Mouse (Mus musculus) intestine, embryonic 16.5 days (tissue): Measurements from ENCODE around the gene E030018B13Rik. TPM values are rescaled to one million over a fixed set of nuclear protein-coding genes. Genes with fewer than 3 reads are reported as not detected.
A peak's percentile ranks its signal among the peaks of the same experiment; 100 is the strongest.

Source experiments
- ATAC-seq: fragments of 200-750 bp; cut with Nextera tagmentation; 2 replicates; pipeline ENCODE4 v1.8.0; 2017; ENCODE audit warnings: moderate TSS enrichment, moderate library complexity
- H3K27ac ChIP-seq: fragments of 300-500 bp; sonication (generic); 2 replicates; pipeline ENCODE4 v1.5.1; 2014; ENCODE audit warnings: mild to moderate bottlenecking, low read length
- H3K27me3 ChIP-seq: fragments of 300-500 bp; sonication (generic); replicated peaks from 2 replicates; pipeline ENCODE4 v1.6.1; 2014; ENCODE audit warnings: low read length, control low read depth, mixed read lengths; ENCODE audit not compliant: control insufficient read depth, insufficient read depth
- H3K36me3 ChIP-seq: fragments of 300-500 bp; sonication (generic); 2 replicates; pipeline ENCODE4 v1.6.1; 2014; ENCODE audit warnings: low read length, control low read depth; ENCODE audit not compliant: control insufficient read depth, insufficient read depth
- H3K4me1 ChIP-seq: fragments of 300-500 bp; sonication (generic); 2 replicates; pipeline ENCODE4 v1.6.1; 2014; ENCODE audit warnings: low read length, control low read depth, mixed read lengths; ENCODE audit not compliant: control insufficient read depth, insufficient read depth
- H3K4me2 ChIP-seq: fragments of 300-500 bp; sonication (generic); 2 replicates; pipeline ENCODE4 v1.6.1; 2014; ENCODE audit warnings: low read depth, low read length, control low read depth
- H3K4me3 ChIP-seq: fragments of 300-500 bp; sonication (generic); 2 replicates; pipeline ENCODE4 v1.5.1; 2014; ENCODE audit warnings: mild to moderate bottlenecking, low read length
- H3K9ac ChIP-seq: fragments of 300-500 bp; sonication (generic); 2 replicates; pipeline ENCODE4 v1.6.1; 2014; ENCODE audit warnings: low read depth, low read length
- H3K9me3 ChIP-seq: fragments of 300-500 bp; sonication (generic); 2 replicates; pipeline ENCODE4 v1.6.1; 2016; ENCODE audit warnings: low read length, control low read depth; ENCODE audit not compliant: control insufficient read depth
- WGBS: fragments of 180-500 bp; shearing (Covaris S2); extraction: QIAGEN DNeasy Blood & Tissue Kit; methylation state at CpG from one replicate; pipeline ENCODE4 v1.1.7; 2014; 5-methylcytosine and 5-hydroxymethylcytosine counted together
- polyA plus RNA-seq: library from polyadenylated mRNA; unstranded; fragments of >200 nt; fragmentation: Nextera tagmentation; extraction: Ambion mirVana; gene quantifications from 2 replicates; pipeline ENCODE4 v1.2.1, GENCODE M21; 2015

The E030018B13Rik gene
- not detected in 2 replicates for polyA plus RNA-seq

DNA sequence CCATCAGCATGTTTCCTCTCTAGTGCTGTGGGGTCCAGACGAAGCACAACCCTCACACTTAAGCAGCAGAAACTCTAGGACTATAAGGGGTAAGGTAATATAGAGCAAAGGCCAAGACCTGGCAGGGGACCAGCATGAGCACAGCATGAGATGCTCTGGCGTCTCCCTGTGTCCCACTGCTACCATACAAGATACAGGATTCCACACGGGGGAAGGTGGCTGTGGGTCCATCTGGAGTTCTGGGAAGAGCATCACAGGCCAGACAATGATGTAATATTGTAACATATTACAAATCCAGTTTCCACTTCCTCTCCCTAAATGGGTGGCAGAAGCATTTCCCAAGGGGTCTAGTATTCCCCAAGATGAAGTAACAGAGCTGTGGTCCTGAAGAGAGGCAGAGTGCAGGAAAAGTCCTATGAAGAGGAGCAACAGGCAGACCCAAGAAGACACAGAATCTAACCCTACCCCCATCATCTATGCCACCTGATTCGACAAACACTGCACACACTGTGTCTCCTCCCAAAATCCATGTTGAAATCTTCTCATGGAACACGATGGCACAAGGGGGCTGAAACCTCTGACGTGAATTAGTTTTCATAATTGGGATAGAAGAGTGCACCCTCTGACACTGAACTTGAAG, at the start of gene E030018B13Rik:
Gene E030018B13Rik, plus strand, starts transcription at position 590 of the 640 bp plus-strand sequence.
- no peak within 1 kb of the TSS for H3K9ac ChIP-seq
- no peaks in the 10 kb centered on the region for H3K27me3 ChIP-seq
- H3K27ac ChIP-seq, result no peak within 1 kb of the TSS
- 87% methylated on average over 6 of the region's 6 CpGs for WGBS
- no peak within 1 kb of the TSS for H3K4me2 ChIP-seq
- H3K4me1 ChIP-seq, result peaks cover 55% of the 10 kb centered on the region
- no peak for ATAC-seq
- no peaks in the 10 kb centered on the region for H3K36me3 ChIP-seq
- H3K9me3 ChIP-seq, result no peaks in the 10 kb centered on the region
- H3K4me3 ChIP-seq, result no peak within 1 kb of the TSS

DNA sequence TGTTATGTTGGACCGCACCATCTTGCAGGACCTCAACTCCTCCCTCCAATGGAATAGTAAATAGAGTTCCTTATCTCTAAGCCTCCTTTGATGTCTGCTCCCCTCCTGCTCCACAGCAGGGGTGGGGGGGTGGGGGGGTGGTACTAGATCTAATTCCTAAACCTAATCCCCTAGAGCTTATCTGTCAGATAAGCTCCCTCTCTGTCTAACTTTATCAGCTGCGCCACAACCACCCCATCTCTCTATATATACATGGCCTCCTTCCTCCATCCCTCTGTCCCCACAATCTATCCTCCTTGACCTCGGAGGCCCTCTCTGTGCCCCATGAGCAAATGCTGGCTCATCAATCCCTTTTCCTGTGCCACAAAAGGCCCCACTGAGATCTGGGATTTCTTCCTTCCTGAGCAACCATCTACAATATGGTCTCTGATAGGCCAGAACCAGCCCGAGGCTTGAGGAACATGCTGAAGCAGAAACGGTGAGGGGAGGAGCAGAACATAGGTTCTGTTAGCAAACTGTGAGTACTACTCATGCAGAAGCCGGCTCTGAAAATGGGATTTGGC, 48.2 kb upstream of the E030018B13Rik start:
- Histone ChIP-seq H3K36me3 (no peaks in the 10 kb centered on the region), H3K4me3 (no peak overlapping the region), H3K9me3 (no peaks in the 10 kb centered on the region), H3K4me1 (no peaks in the 10 kb centered on the region), H3K27ac (no peak overlapping the region), H3K4me2 (no peak overlapping the region), H3K9ac (no peak overlapping the region), H3K27me3 (no peaks in the 10 kb centered on the region)
- ATAC-seq, result no peak
- WGBS, result 47% methylated on average over 6 of the region's 6 CpGs

DNA sequence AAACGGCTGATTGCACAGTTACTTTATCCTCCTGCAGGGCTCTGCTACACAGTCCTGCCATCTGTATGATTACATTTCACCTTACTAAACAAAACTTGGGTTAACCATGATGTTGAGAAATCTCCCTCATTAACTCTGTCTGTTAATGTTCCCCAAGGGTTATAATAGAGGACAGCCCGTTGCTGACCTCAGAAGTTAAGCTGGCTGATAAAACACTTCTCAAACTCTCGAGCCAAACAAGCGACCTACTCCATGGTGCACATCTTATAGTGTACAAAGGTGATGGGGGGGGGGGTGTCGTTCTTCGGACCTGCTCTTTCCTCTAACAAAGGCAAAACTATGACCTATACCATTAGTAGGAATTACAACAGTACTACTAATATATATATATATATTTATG, 45.0 kb upstream of the E030018B13Rik start:
- 67% methylated on average over 6 of the region's 6 CpGs for WGBS
- no peaks in the 10 kb centered on the region for H3K9me3 ChIP-seq
- ATAC-seq, result no peak

DNA sequence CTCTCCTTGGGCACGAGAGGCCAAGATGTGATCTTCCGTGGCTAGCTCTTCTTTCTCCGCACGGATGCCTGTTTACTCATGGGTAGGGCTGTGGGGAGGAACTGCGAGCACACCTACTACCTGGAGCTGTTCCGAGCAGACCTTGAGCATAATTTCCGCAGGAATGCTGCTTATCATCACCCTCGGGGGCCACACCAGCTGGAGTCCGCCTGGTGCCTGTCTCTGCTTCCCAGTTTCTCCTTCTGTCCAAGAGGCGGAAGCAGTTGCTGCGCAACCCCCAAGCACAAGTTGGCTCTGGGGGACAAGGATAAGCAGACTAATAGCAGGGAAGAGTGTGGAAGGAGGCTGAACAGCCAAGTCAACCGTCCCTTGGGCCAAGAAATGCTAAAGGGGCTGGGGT, 42.8 kb upstream of the E030018B13Rik start:
- Histone ChIP-seq H3K4me1 (peaks cover 6% of the 10 kb centered on the region), H3K27me3 (no peaks in the 10 kb centered on the region), H3K27ac (no peak overlapping the region), H3K4me3 (no peak overlapping the region), H3K4me2 (peak overlapping the region; percentile 28), H3K36me3 (no peaks in the 10 kb centered on the region), H3K9ac (no peak overlapping the region), H3K9me3 (no peaks in the 10 kb centered on the region)
- 50% methylated on average over 12 of the region's 12 CpGs for WGBS
- peak; percentile 81 for ATAC-seq

More for the DNA sequence above, 45.0 kb upstream of the E030018B13Rik start:
- peaks cover 6% of the 10 kb centered on the region for H3K4me1 ChIP-seq
- no peaks in the 10 kb centered on the region for H3K36me3 ChIP-seq
- no peak overlapping the region for H3K4me3 ChIP-seq
- H3K27ac ChIP-seq, result no peak overlapping the region
- no peak overlapping the region for H3K4me2 ChIP-seq
- no peak overlapping the region for H3K9ac ChIP-seq
- no peaks in the 10 kb centered on the region for H3K27me3 ChIP-seq

DNA sequence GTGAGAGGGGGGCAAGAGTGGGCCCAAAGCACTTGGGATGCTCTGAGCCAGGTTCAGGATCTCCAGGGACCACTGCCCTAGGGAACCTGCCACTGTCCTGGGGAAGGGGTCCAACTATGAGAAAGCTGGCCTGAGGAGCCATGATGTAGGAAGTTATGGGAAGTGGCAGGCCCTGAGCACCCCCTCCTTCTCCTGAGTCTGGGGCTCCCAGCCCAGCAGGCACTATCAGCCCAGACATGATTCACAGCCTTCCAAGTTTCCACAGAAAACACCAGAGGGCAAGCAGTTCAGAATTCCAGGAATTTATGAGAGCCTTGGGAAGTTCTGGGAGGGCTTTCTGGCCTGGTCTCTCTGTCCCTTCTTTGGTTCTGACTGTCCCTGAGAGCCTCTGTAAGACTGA, 41.0 kb upstream of the E030018B13Rik start:
- Histone ChIP-seq H3K27ac (no peak overlapping the region), H3K9ac (no peak overlapping the region), H3K4me3 (no peak overlapping the region), H3K27me3 (no peaks in the 10 kb centered on the region), H3K4me1 (peaks cover 6% of the 10 kb centered on the region), H3K36me3 (no peaks in the 10 kb centered on the region), H3K4me2 (no peak overlapping the region), H3K9me3 (no peaks in the 10 kb centered on the region)
- ATAC-seq, result no peak

DNA sequence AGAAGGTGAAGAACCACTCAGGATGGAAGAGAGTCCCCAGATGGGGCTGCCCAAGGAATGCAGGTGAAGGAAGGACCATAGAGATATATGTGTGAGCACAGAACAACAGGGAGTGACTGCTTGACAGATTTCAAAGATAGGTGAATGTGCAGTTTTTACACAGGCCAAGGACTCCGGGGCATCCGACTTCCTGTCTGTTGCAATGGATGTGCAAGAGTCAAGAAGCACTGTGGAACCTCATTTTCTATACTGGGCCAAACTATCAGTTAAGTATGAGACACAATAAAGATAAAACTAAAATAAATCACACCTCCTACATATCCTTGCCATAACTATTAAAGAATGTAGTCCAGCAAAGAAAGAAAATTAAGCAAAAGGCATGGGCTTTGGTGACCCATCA, 40.0 kb upstream of the E030018B13Rik start:
- H3K36me3 ChIP-seq, result no peaks in the 10 kb centered on the region
- H3K4me2 ChIP-seq, result no peak overlapping the region
- H3K27ac ChIP-seq, result no peak overlapping the region
- no peaks in the 10 kb centered on the region for H3K27me3 ChIP-seq
- peaks cover 6% of the 10 kb centered on the region for H3K4me1 ChIP-seq
- no peak overlapping the region for H3K4me3 ChIP-seq
- no peaks in the 10 kb centered on the region for H3K9me3 ChIP-seq
- no peak for ATAC-seq
- 73% methylated on average over 2 of the region's 2 CpGs for WGBS
- H3K9ac ChIP-seq, result no peak overlapping the region

DNA sequence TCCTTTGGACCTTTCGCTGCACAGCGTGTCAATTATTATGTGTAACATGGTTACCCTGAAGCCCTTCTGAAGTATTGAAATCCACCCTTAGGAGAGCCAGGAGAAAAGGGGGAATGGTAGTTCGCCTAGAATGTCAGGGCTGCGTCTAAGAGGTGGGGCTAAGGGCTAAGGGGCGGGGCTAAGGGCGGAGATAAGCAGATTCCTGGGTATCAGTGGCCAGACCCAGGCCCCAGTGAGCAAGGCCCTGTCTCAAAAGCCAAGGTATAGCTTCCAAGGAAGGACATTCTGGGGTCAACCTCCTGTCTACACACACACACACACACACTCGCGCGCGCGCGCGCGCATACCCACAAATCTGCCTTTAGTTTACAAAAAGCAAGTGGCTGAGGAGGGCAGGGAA, 39.0 kb upstream of the E030018B13Rik start:
- no peaks in the 10 kb centered on the region for H3K9me3 ChIP-seq
- peak; percentile 42 for ATAC-seq
- 18% methylated on average over 14 of the region's 14 CpGs for WGBS

DNA sequence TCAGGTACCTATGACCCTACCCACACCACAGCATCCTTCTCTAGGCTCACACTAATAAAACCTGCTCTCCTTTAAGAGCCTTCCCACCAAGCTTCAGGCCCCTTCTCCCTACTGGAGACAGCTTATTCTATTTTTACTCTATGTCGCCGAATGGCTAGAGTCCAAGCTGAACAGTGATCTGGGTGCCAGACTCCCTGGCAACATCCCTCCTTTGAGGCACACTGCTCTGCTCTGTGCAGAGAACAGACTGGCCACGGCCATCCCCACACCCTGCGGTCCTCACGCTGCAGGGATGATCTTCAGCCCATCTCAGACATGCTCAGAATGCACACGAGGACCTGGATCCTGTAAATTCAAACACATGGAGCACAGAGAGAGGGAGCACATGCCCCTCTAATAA, 37.1 kb upstream of the E030018B13Rik start:
- Histone ChIP-seq H3K27me3 (no peaks in the 10 kb centered on the region), H3K36me3 (no peaks in the 10 kb centered on the region), H3K4me2 (no peak overlapping the region), H3K9me3 (no peaks in the 10 kb centered on the region), H3K9ac (no peak overlapping the region), H3K4me1 (no peaks in the 10 kb centered on the region; the same call in 1 of the 2 replicates), H3K27ac (no peak overlapping the region), H3K4me3 (no peak overlapping the region)
- no peak for ATAC-seq
- 86% methylated on average over 6 of the region's 6 CpGs for WGBS

More for the DNA sequence above, 39.0 kb upstream of the E030018B13Rik start:
- Histone ChIP-seq H3K4me1 (peaks cover 6% of the 10 kb centered on the region), H3K4me2 (peak overlapping the region; percentile 20; the same call in 1 of the 2 replicates), H3K27me3 (no peaks in the 10 kb centered on the region), H3K27ac (no peak overlapping the region), H3K9ac (no peak overlapping the region), H3K36me3 (no peaks in the 10 kb centered on the region), H3K4me3 (no peak overlapping the region)

DNA sequence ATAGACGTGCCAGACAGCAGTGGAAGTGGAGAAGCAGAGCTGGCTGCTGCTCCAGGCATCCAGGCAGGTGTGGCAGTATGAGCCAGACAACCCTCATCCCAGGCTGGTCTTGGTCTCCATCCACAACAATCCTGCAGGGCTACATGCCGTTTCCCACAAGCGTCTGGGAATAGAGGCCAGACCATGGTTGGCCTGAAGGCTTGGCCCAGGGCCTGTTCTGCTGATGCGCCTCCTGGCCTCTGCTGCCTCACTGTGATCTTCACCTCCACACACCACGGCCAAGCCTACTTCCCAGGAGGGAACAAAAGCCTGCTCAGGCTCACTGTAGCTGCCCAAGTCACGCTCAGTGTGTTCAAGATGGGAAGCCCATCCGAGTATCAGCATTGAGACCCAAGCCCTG, 33.9 kb upstream of the E030018B13Rik start:
- no peak for ATAC-seq
- 81% methylated on average over 7 of the region's 7 CpGs for WGBS
- H3K4me2 ChIP-seq, result no peak overlapping the region
- no peaks in the 10 kb centered on the region for H3K9me3 ChIP-seq
- H3K27me3 ChIP-seq, result no peaks in the 10 kb centered on the region
- no peaks in the 10 kb centered on the region; the same call in 1 of the 2 replicates for H3K4me1 ChIP-seq
- no peak overlapping the region for H3K27ac ChIP-seq
- no peak overlapping the region for H3K4me3 ChIP-seq
- H3K36me3 ChIP-seq, result no peaks in the 10 kb centered on the region
- H3K9ac ChIP-seq, result no peak overlapping the region
